Mouse (Mus musculus): ENCODE measurements around the gene Ppp6r2. TPM values are rescaled to one million over a fixed set of nuclear protein-coding genes. Genes with fewer than 3 reads are reported as not detected.

Ppp6r2 gene
- total and polyA plus RNA-seq, 2 experiments from 2014 or later: 27.7 to 98.4 TPM

DNA sequence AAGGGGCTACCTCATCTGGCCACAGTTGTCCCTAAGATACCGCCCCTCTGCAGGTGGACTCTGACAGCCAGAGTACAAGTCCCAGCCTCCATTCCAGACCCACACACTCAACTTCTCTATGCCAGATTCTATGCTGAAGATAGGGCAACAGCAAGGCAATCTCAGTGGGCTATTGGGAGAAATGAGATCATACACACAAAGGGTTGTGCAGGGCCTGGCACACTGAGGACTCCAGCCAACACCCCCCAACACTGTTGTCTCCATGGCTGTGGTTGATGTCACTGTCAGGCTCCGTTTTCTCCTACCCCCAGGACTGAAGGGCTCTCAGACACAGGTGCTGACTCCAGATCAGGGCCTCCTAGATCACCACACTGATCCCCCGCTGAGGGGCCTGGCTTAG lies 102.8 kb downstream of the Ppp6r2 start:
- 28% methylated on average over 3 of the region's 3 CpGs for WGBS
- H3K9me3 ChIP-seq (replicated peaks; ENCODE audit: control insufficient read depth, low read length): no peaks in the 10 kb centered on the region
- DNase-seq (ENCODE audit: low spot score) (no peak), ATAC-seq (ENCODE audit: insufficient read depth, low read depth) (no peak)
- peak overlapping the region; percentile 81 for H3K9ac ChIP-seq (replicated peaks; ENCODE audit: low read depth, low read length)
- H3K4me3 ChIP-seq (ENCODE audit: low read depth, low read length): peak overlapping the region; percentile 72
- peaks cover 21% of the 10 kb centered on the region for H3K4me1 ChIP-seq (ENCODE audit: control insufficient read depth, insufficient read depth)
- H3K27me3 ChIP-seq (ENCODE audit: control insufficient read depth, insufficient read depth, low read length): no peaks in the 10 kb centered on the region
- no peak for TF ChIP-seq EP300 (IDR thresholded peaks at IDR 0.05; ENCODE audit: low read depth)
- TF ChIP-seq CTCF (IDR thresholded peaks at IDR 0.05; ENCODE audit: low read depth): no peak
- no peaks in the 10 kb centered on the region for H3K36me3 ChIP-seq (replicated peaks; ENCODE audit: control insufficient read depth, insufficient read depth, low read length)
- no peak overlapping the region for H3K27ac ChIP-seq (ENCODE audit: low read depth)
- H3K4me2 ChIP-seq (ENCODE audit: low read depth, low read length): peak overlapping the region; percentile 93

DNA sequence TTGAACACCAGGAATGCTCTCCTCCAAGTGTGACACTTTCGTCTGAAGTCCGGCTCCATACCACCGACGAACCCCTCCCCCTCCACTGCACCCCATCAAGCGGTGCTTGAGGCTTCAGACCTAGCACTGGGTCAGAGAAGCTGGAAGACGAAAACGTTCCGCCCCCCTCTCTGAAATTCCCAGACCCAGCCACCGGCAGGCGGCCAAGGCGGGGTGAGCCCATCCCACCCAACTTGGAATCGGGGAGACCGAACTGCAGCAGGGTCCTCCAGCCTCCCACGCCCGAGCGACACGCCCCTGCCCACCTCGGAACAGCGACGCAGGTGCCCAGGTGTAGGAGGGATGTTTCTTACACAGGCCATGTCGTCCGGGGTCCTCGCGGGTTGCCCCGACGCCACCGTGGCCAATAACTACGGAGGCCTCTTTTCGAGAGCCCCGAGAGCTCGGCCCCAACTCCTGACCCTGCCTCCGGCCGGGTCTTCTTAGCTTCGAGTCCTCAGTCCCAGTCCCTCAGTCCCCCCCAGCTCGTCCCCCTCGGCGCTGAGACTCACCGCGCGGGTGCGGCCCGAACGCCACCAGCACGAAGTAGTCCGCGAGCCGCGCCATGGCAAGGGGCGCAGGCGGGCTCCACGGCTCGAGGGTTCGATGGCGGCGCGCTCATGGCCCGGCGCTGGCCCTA lies 103.3 kb downstream of the Ppp6r2 start:
- Histone ChIP-seq H3K27me3 (ENCODE audit: control insufficient read depth, insufficient read depth, low read length) (no peaks in the 10 kb centered on the region), H3K4me3 (ENCODE audit: low read depth, low read length) (peak overlapping the region; percentile 72), H3K9ac (replicated peaks; ENCODE audit: low read depth, low read length) (peak overlapping the region; percentile 81), H3K36me3 (replicated peaks; ENCODE audit: control insufficient read depth, insufficient read depth, low read length) (no peaks in the 10 kb centered on the region), H3K9me3 (replicated peaks; ENCODE audit: control insufficient read depth, low read length) (no peaks in the 10 kb centered on the region), H3K4me1 (ENCODE audit: control insufficient read depth, insufficient read depth) (peaks cover 20% of the 10 kb centered on the region), H3K27ac (ENCODE audit: low read depth) (peak overlapping the region; percentile 31), H3K4me2 (ENCODE audit: low read depth, low read length) (peak overlapping the region; percentile 93)
- under 1% methylated on average over 51 of the region's 58 CpGs for WGBS
- TF ChIP-seq EP300 (IDR thresholded peaks at IDR 0.05; ENCODE audit: low read depth): no peak
- TF ChIP-seq CTCF (IDR thresholded peaks at IDR 0.05; ENCODE audit: low read depth): no peak
- ATAC-seq (ENCODE audit: insufficient read depth, low read depth): peak; percentile 16
- peak; percentile 17 for DNase-seq (ENCODE audit: low spot score)

DNA sequence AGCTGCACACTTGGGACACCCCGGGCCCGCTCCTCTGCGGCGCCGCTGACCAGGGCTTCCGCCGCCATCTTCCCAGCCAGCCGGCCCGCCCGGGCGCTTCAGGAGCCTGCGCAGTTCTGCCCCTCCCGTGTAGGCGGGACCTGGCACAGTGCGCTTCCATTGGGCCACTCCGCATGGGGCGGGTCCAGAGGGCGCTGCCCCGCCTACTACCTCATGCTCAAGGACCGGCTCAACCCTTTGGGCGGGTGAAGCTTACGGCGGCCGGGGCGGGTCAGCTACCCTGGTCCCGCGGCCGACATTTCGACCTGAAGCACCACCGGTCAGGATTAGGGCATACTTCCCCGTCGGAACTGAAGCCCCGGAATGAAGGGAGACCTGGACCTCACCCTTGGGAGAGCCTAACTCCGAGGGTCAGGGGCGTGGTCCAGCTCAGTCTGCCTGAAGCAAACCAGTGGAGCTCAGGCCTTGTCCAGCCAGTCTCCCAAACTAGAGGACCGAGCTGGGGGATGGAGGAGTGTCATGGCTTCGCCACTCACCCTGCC lies 103.9 kb downstream of the Ppp6r2 start, which contains the start of gene Sbf1:
Sbf1 (minus strand) TSS at position 122 of the 542 bp plus-strand sequence.
- H3K9me3 ChIP-seq (replicated peaks; ENCODE audit: control insufficient read depth, low read length): no peaks in the 10 kb centered on the region
- H3K4me1 ChIP-seq (ENCODE audit: control insufficient read depth, insufficient read depth): peaks cover 19% of the 10 kb centered on the region
- ATAC-seq (ENCODE audit: insufficient read depth, low read depth) (peak; percentile 100), DNase-seq (ENCODE audit: low spot score) (peak; percentile 98)
- H3K27ac ChIP-seq (ENCODE audit: low read depth): peak within 1 kb of the TSS; percentile 79
- H3K4me3 ChIP-seq (ENCODE audit: low read depth, low read length): peak within 1 kb of the TSS; percentile 72
- H3K36me3 ChIP-seq (replicated peaks; ENCODE audit: control insufficient read depth, insufficient read depth, low read length): no peaks in the 10 kb centered on the region
- peak within 1 kb of the TSS; percentile 93 for H3K4me2 ChIP-seq (ENCODE audit: low read depth, low read length)
- no peaks in the 10 kb centered on the region for H3K27me3 ChIP-seq (ENCODE audit: control insufficient read depth, insufficient read depth, low read length)
- H3K9ac ChIP-seq (replicated peaks; ENCODE audit: low read depth, low read length): peak within 1 kb of the TSS; percentile 81
- TF ChIP-seq CTCF (IDR thresholded peaks at IDR 0.05; ENCODE audit: low read depth): no peak
- no peak for TF ChIP-seq EP300 (IDR thresholded peaks at IDR 0.05; ENCODE audit: low read depth)
- under 1% methylated on average over 32 of the region's 37 CpGs for WGBS

DNA sequence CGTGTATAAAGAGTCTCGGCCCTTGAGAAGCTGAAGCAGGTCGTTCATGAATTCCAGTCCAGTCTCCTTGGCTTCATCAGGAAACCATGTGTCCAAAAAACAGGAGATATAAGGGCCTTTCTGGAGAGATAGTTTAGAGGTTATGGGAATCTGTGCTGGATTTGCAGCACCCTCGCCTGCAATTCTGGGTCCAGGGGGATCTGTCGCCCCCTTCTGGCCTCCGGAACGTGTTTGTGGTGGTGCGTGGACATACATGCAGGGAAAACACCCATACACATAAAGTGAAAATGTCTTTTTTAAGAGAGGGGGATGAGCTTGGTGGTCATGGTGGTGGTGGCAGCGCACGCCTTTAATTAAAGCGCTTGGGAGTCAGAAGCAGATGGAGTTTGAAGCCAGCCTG lies 104.8 kb downstream of the Ppp6r2 start:
- Histone ChIP-seq H3K9ac (replicated peaks; ENCODE audit: low read depth, low read length) (no peak overlapping the region), H3K27me3 (ENCODE audit: control insufficient read depth, insufficient read depth, low read length) (0 out of 2 replicates have a peak, but pooled peaks cover 3% of the 10 kb centered on the region), H3K27ac (ENCODE audit: low read depth) (no peak overlapping the region), H3K9me3 (replicated peaks; ENCODE audit: control insufficient read depth, low read length) (no peaks in the 10 kb centered on the region), H3K4me3 (ENCODE audit: low read depth, low read length) (no peak overlapping the region), H3K36me3 (replicated peaks; ENCODE audit: control insufficient read depth, insufficient read depth, low read length) (no peaks in the 10 kb centered on the region), H3K4me1 (ENCODE audit: control insufficient read depth, insufficient read depth) (peaks cover 13% of the 10 kb centered on the region), H3K4me2 (ENCODE audit: low read depth, low read length) (no peak overlapping the region)
- WGBS: 74% methylated on average over 11 of the region's 11 CpGs
- DNase-seq (ENCODE audit: low spot score) (no peak), ATAC-seq (ENCODE audit: insufficient read depth, low read depth) (no peak)
- TF ChIP-seq CTCF (IDR thresholded peaks at IDR 0.05; ENCODE audit: low read depth) (peak; percentile 7; the same call in 1 of the 2 replicates), EP300 (IDR thresholded peaks at IDR 0.05; ENCODE audit: low read depth) (no peak)

DNA sequence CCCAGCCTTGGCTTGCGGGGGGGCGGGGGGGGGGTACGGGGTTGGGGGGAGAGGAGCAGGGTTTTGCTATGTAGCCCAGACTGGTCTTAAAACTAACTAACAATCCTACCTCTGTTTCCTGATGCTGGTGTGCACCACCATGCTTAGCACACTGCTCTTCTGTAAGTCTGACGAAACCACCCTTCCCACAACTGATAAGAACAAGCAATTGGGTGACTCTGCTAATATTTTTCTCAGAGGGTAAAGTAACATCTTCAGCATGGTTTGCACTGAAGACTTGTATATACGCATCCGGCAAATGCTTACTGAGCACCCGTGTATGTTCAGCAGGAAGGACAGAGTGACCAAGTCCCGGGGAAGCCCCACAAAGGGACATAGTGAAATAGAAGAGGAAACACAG lies 109.9 kb downstream of the Ppp6r2 start:
- ATAC-seq (ENCODE audit: insufficient read depth, low read depth) (no peak), DNase-seq (ENCODE audit: low spot score) (no peak)
- no peak for TF ChIP-seq CTCF (IDR thresholded peaks at IDR 0.05; ENCODE audit: low read depth)
- TF ChIP-seq EP300 (IDR thresholded peaks at IDR 0.05; ENCODE audit: low read depth): no peak
- no peak overlapping the region for H3K9ac ChIP-seq (replicated peaks; ENCODE audit: low read depth, low read length)
- H3K9me3 ChIP-seq (replicated peaks; ENCODE audit: control insufficient read depth, low read length): no peaks in the 10 kb centered on the region
- H3K27ac ChIP-seq (ENCODE audit: low read depth): no peak overlapping the region
- peaks cover 4% of the 10 kb centered on the region; the same call in 1 of the 2 replicates for H3K4me1 ChIP-seq (ENCODE audit: control insufficient read depth, insufficient read depth)
- peaks cover 25% of the 10 kb centered on the region for H3K27me3 ChIP-seq (ENCODE audit: control insufficient read depth, insufficient read depth, low read length)
- 71% methylated on average over 8 of the region's 8 CpGs for WGBS
- no peak overlapping the region for H3K4me3 ChIP-seq (ENCODE audit: low read depth, low read length)
- H3K36me3 ChIP-seq (replicated peaks; ENCODE audit: control insufficient read depth, insufficient read depth, low read length): no peaks in the 10 kb centered on the region
- no peak overlapping the region for H3K4me2 ChIP-seq (ENCODE audit: low read depth, low read length)

All from heart, postnatal 0 days (tissue).